Mouse (Mus musculus) left cerebral cortex, adult 6 months (tissue): ENCODE results near the gene Fktn. TPM values are rescaled to one million over a fixed set of nuclear protein-coding genes. Genes with fewer than 3 reads are reported as not detected.

ENCODE experiments used
- long read RNA-seq, 2 experiments: library from polyadenylated mRNA; unstranded; transcript quantifications; one replicate each; pipeline ENCODE4 v2.0.0; 2019 to 2020
- polyA plus RNA-seq: library from polyadenylated mRNA; unstranded; fragments of <200 nt; fragmentation: Nextera tagmentation; gene quantifications from 2 replicates; pipeline ENCODE4 v1.2.3, GENCODE M21; 2021

Gene Fktn
- 12.0 and 13.2 TPM in 2 replicates for polyA plus RNA-seq
- long read RNA-seq, experiment 1, full-length matches to known transcripts, result 91 of 164 reads
- long read RNA-seq, experiment 1, partial matches to known transcripts, result 45 of 164 reads
- long read RNA-seq, experiment 1, other reads (novel, unspliced or antisense), result 28 of 164 reads
- long read RNA-seq, experiment 2, full-length matches to known transcripts, result 12 of 26 reads
- long read RNA-seq, experiment 2, partial matches to known transcripts, result 5 of 26 reads
- long read RNA-seq, experiment 2, other reads (novel, unspliced or antisense), result 9 of 26 reads

DNA sequence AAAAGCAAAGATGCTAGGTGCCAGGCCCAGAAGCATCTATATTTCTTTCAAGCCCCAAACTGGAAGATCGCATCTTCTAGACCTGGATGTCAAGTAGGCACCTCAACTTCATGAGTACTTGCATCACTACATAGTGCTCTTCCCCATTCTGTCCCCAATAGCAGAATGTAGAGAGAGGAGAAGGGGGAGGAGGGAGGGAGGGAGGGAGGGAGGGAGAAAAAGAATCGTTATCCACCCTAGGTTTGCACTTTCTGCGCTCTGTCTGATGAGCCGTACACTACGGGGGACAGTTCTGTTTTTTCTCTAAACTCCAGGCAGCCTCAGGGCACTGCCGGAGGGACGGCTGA lies at the start of gene Fktn:
Fktn (plus strand) TSS at position 295 of the 347 bp plus-strand sequence.

DNA sequence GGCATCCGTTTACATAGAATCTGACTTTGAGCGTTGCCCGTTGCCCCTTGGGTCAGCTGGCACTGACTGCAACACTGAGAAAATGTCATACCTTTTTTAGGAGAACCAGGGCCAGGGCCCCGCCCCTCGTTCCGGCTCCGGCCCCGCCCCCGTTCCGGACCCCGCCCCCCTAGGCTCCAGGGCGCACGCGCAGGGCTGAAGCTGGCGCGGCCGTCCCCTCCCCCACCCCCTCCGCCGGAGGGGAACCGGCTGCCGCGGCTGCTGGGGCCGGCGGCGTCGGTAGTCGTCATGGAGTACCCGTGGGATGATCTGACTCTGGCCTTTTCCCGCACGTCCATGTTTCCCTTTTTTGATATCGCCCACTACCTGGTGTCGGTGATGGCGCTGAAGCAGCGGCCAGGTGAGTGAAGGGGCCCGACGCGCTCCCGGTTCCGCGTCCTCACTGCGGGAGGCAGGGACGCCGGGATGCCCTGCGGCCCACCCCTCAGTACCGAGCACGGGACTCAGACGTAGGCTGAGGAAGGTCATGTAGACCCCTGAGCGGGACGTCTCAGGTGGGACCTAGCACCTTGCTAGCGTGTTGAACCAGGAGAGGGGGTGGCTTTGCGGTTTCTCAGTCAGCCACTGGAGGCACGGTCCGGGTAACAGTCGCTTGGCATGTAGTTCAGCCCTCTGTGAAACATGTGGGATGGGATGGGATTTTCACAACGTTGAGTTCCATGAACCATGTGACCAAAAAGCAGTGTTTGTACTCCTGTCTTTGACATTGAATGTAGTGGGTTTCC lies 112.2 kb downstream of the Fktn start, which contains the start of gene Tmem38b:
Tmem38b (plus strand) TSS at position 225 of the 785 bp plus-strand sequence.

Other genes with a start within 250 kb of the Fktn start
- gene Fsd1l, start 82.5 kb upstream of the Fktn start, polyA plus RNA-seq, result 4.2 and 5.1 TPM in 2 replicates
- gene Tal2, start 65.7 kb downstream of the Fktn start, polyA plus RNA-seq, result 0.04 TPM in 1 of 2 replicates, not detected in the other
- gene Tmem38b, start 112.0 kb downstream of the Fktn start, polyA plus RNA-seq, result 7.9 and 8.1 TPM in 2 replicates